Mouse (Mus musculus) intestine, embryonic 14.5 days (tissue): Measurements from ENCODE around the gene Gripap1. TPM values are rescaled to one million over a fixed set of nuclear protein-coding genes. Genes with fewer than 3 reads are reported as not detected.

Experiments used
- ATAC-seq: fragments of 200-750 bp; cut with Nextera tagmentation; replicated peaks from 2 replicates; pipeline ENCODE4 v1.8.0; 2017; ENCODE audit warnings: low read depth, moderate number of reproducible peaks, moderate TSS enrichment, moderate library complexity; ENCODE audit not compliant: low FRiP score, low TSS enrichment
- DNase-seq: peaks from one replicate; pipeline ENCODE4 v3.0.0-alpha.2; 2018; ENCODE audit warnings: low spot score
- H3K27ac ChIP-seq: fragments of 300-500 bp; sonication (generic); 2 replicates; pipeline ENCODE4 v1.5.1; 2014; ENCODE audit warnings: low read depth, mild to moderate bottlenecking, control low read depth
- H3K27me3 ChIP-seq: fragments of 300-500 bp; sonication (generic); replicated peaks from 2 replicates; pipeline ENCODE4 v1.6.1; 2014; ENCODE audit warnings: low read length, control low read depth; ENCODE audit not compliant: control insufficient read depth, insufficient read depth
- H3K36me3 ChIP-seq: fragments of 300-500 bp; sonication (generic); 2 replicates; pipeline ENCODE4 v1.6.1; 2014; ENCODE audit warnings: low read length, control low read depth; ENCODE audit not compliant: control insufficient read depth, insufficient read depth
- H3K4me1 ChIP-seq: fragments of 300-500 bp; sonication (generic); replicated peaks from 2 replicates; pipeline ENCODE4 v1.6.1; 2014; ENCODE audit warnings: low read length, control low read depth, mixed read lengths; ENCODE audit not compliant: control insufficient read depth, insufficient read depth
- H3K4me2 ChIP-seq: fragments of 300-500 bp; sonication (generic); 2 replicates; pipeline ENCODE4 v1.6.1; 2014; ENCODE audit warnings: low read length
- H3K4me3 ChIP-seq: fragments of 300-500 bp; sonication (generic); 2 replicates; pipeline ENCODE4 v1.5.1; 2014; ENCODE audit warnings: low read depth, low read length, control low read depth, mixed read lengths
- H3K9ac ChIP-seq: fragments of 300-500 bp; sonication (generic); 2 replicates; pipeline ENCODE4 v1.6.1; 2014; ENCODE audit warnings: mild to moderate bottlenecking, low read length
- H3K9me3 ChIP-seq: fragments of 300-500 bp; sonication (generic); 2 replicates; pipeline ENCODE4 v1.6.1; 2016; ENCODE audit warnings: low read length, control low read depth; ENCODE audit not compliant: control insufficient read depth
- WGBS: fragments of 180-500 bp; shearing (Covaris S2); extraction: QIAGEN DNeasy Blood & Tissue Kit; methylation state at CpG from one replicate; pipeline ENCODE4 v1.1.7; 2014; 5-methylcytosine and 5-hydroxymethylcytosine counted together
- polyA plus RNA-seq: library from polyadenylated mRNA; unstranded; fragments of >200 nt; fragmentation: Nextera tagmentation; extraction: Ambion mirVana; gene quantifications from 2 replicates; pipeline ENCODE4 v1.2.1, GENCODE M21; 2014

Gripap1 gene
- polyA plus RNA-seq, 1 experiment from 2014 or later, result 31.3 TPM

DNA sequence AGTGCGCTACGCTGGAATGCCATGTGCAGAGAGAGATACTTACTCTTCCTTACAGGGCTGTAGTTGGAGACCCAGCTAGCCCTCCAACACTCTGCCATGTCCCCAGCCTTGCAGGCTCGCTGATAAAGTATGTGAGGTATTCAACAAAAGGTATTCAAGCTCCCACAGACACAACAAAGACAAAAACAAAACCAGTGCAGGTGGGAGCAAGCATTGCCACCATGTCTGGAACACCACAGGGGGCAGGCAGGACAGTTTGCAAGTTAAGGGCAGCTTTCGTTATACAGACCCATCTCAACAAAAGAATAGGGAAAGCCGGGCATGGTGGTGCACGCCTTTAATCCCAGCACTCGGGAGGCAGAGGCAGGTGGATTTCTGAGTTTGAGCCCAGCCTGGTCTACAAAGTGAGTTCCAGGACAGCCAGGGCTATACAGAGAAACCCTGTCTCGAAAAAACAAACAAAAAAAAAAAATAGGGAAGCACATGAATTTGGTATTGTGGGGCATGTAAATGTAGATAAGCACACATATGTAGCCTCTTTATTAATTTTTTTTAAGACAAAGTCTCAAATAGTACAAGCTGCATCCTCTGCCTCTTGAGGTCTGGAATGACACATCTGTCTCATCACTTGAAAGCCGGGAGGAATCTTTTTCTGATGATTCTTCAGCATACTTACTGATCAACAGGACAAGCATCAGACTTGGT is 13.9 kb upstream of the Gripap1 start:
- DNase-seq (no peak), ATAC-seq (no peak)
- Histone ChIP-seq H3K4me3 (no peak overlapping the region), H3K9me3 (no peaks in the 10 kb centered on the region), H3K27me3 (no peaks in the 10 kb centered on the region), H3K36me3 (peaks cover 24% of the 10 kb centered on the region), H3K4me2 (no peak overlapping the region), H3K27ac (no peak overlapping the region), H3K9ac (no peak overlapping the region), H3K4me1 (no peaks in the 10 kb centered on the region)
- 75% methylated on average over 9 of the region's 9 CpGs for WGBS

DNA sequence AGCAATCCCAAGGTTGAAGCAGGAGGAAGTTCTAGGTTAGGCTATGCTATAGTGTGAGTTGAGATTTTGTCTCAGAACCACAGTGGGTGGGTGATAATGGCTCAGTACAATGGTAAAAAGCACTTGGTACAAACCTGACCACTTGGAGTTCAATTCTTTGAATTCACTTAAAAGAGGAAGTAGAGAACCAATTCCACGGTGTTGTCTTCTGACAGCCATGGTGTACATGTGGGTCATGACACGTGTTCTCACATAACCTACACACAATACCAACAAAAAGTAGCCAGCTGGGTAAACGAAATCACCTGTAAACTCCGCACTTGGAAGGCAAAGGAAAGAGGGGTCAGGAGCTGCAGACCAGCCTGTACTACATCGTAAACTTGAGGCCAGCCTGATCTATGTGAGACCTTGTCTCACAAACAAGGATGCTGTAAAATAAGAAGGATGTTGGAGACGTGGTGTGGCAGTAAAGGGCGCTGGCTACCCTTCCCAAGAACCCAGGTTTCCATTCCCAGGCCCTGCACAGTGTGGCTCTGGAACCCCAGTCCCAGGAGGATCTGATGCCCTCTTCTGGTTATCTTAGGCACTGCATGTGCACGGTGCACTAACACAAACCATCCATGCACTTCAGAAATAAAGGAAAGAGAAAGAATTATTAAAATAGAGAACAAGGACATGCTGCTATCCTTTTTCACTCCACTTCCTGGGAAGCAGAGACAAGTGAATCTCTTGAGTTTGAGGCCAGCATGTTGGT is 13.1 kb upstream of the Gripap1 start:
- Histone ChIP-seq H3K4me3 (no peak overlapping the region), H3K27me3 (no peaks in the 10 kb centered on the region), H3K9me3 (no peaks in the 10 kb centered on the region), H3K27ac (no peak overlapping the region), H3K4me2 (no peak overlapping the region), H3K9ac (no peak overlapping the region), H3K36me3 (peaks cover 17% of the 10 kb centered on the region), H3K4me1 (no peaks in the 10 kb centered on the region)
- ATAC-seq (peak; percentile 79; the same call in 1 of the 2 replicates), DNase-seq (peak; percentile 79)
- 48% methylated on average over 8 of the region's 8 CpGs for WGBS

DNA sequence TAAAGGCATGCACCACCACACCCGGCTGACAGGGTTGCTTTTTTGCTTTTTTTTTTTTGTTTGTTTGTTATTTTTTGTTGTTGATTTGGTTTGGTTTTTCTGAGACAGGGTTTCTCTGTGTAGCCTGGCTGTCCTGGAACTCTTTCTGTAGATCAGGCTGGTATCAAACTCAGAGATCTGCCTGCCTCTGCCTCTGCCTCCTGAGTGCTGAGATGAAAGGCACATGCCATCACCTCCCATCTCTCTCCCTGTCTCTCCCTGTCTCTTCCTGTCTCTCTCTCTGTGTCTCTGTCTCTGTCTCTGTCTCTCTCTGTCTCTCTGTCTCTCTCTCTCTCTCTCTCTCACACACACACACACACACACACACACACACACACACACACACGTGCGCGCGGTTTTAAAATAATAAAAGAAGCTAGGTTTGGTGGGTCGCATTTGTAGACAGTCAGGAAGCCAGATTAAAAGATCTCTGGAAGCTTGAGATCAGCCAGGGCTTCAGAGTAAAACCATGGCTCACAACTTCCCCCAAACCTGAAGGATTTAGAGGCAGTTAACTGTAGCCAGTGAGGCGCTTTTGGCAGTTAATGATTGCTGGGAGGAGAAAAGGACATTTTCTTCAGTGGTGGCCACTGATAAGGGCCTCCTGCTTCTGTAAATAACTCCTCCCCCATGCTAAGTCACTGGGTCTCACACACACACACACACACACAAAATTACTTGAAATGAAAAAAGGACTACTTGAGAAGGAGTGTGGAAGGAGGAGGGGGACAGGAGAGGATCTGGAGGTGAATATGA is 10.9 kb upstream of the Gripap1 start:
- 68% methylated on average over 7 of the region's 7 CpGs for WGBS
- no peak overlapping the region for H3K4me3 ChIP-seq
- no peak for ATAC-seq

DNA sequence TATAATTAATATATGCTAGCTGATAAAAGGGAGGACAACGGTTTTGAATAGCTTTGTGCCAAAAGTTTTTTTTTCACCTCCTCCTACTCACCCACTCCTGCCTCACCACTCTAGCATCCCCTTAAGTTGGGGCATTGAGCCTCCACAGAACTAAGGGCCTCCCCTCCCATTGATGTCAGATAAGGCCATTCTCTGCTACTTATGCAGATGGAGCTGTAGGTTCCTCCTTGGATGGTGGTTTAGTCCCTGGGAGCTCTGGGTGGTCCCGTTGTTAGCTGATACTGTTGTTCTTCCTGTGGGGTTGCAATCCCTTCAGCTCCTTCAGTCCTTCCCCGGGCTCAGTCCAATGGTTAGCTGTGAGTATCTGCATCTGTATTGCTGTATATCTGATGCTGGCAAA is 10.3 kb upstream of the Gripap1 start:
- no peak overlapping the region for H3K27ac ChIP-seq
- no peak overlapping the region for H3K4me2 ChIP-seq
- no peaks in the 10 kb centered on the region for H3K9me3 ChIP-seq
- H3K4me1 ChIP-seq, result no peaks in the 10 kb centered on the region
- H3K27me3 ChIP-seq, result no peaks in the 10 kb centered on the region
- DNase-seq (no peak), ATAC-seq (no peak)
- 16% methylated on average over 3 of the region's 3 CpGs for WGBS
- no peak overlapping the region for H3K4me3 ChIP-seq
- no peak overlapping the region for H3K9ac ChIP-seq
- H3K36me3 ChIP-seq, result 0 out of 2 replicates have a peak, but pooled peaks cover 5% of the 10 kb centered on the region

More for the DNA sequence above, 10.9 kb upstream of the Gripap1 start:
- H3K4me2 ChIP-seq, result no peak overlapping the region
- H3K27me3 ChIP-seq, result no peaks in the 10 kb centered on the region
- no peak for DNase-seq
- H3K4me1 ChIP-seq, result no peaks in the 10 kb centered on the region
- no peak overlapping the region for H3K9ac ChIP-seq
- peaks cover 12% of the 10 kb centered on the region; the same call in 1 of the 2 replicates for H3K36me3 ChIP-seq
- no peaks in the 10 kb centered on the region for H3K9me3 ChIP-seq
- no peak overlapping the region for H3K27ac ChIP-seq

DNA sequence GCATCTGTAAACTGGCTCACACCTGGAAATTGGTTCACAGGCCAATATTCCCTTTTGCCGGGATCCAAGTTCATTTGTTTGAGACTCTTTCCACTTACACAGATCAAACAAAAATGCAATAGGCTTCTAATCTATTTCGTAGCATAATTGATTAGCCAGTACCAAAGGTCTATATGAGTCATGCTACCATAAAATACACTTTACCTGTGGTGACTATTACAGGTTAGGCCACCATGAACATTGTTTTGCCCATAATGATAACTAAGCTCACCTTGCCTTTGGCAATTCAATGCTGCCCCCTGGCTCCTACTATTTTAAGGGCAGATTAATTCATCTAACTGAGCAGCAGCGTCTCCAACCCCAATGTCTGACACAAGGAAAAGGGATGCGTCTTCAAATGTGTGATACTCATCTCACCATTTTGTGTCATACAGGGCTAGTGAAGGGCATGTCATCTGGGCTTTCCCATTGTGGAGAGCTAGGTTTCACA is 6.9 kb upstream of the Gripap1 start:
- DNase-seq, result no peak
- WGBS, result 80% methylated on average over 4 of the region's 4 CpGs

DNA sequence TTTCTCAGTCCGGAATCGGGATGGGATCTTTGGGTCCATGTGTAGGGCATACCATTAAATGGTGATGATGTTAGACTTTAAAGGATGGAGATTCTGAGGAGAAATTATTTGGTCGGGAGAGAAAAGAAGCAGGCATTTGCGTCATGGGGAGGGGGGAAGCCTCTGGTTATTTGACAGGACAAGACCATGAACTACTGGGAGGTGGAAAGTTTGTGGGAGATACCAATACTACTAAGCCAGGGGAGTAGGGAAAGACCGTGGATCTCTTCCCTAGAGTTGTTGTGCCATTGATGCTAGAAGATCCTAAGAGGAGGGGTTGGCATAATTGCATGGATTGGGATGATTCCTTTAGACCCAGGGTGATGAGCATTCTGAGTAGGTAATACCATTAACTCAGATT is 744 bp downstream of the Gripap1 start:
- no peaks in the 10 kb centered on the region for H3K36me3 ChIP-seq
- H3K9ac ChIP-seq, result peak overlapping the region; percentile 48
- peak overlapping the region; percentile 54 for H3K4me3 ChIP-seq
- H3K27me3 ChIP-seq, result no peaks in the 10 kb centered on the region
- ATAC-seq (no peak), DNase-seq (no peak)
- peak overlapping the region; percentile 61 for H3K4me2 ChIP-seq
- no peaks in the 10 kb centered on the region for H3K9me3 ChIP-seq
- 19% methylated on average over 5 of the region's 5 CpGs for WGBS
- peaks cover 6% of the 10 kb centered on the region; the same call in 1 of the 2 replicates for H3K4me1 ChIP-seq
- no peak overlapping the region for H3K27ac ChIP-seq

More for the DNA sequence above, 6.9 kb upstream of the Gripap1 start:
- H3K4me1 ChIP-seq, result no peaks in the 10 kb centered on the region
- H3K27ac ChIP-seq, result no peak overlapping the region
- ATAC-seq, result no peak
- no peaks in the 10 kb centered on the region for H3K27me3 ChIP-seq
- H3K4me3 ChIP-seq, result no peak overlapping the region
- no peaks in the 10 kb centered on the region for H3K9me3 ChIP-seq
- H3K9ac ChIP-seq, result no peak overlapping the region
- H3K36me3 ChIP-seq, result no peaks in the 10 kb centered on the region
- H3K4me2 ChIP-seq, result no peak overlapping the region

DNA sequence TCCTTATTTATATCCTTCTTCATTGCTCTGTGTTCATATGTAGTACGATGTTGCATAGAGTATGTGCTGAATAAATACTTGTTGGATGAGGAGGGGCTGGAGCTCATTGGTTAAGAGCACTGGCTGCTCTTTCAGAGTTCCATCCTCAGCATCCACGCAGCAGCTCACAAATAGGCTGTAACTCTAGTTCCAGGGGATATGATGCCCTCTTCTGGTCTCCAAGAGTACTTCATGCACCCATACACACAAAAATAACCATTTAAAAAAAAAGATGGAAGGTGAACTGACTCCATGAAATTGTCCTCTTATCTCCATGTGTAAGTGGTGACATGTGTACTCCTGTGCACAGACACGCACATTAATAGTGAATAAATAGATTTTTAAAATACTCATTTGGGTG is 3.8 kb downstream of the Gripap1 start:
- no peaks in the 10 kb centered on the region for H3K9me3 ChIP-seq
- H3K27ac ChIP-seq, result no peak overlapping the region
- H3K4me1 ChIP-seq, result peaks cover 6% of the 10 kb centered on the region; the same call in 1 of the 2 replicates
- no peak overlapping the region for H3K4me2 ChIP-seq
- no peak overlapping the region for H3K4me3 ChIP-seq
- no peaks in the 10 kb centered on the region for H3K36me3 ChIP-seq
- DNase-seq (no peak), ATAC-seq (no peak)
- H3K9ac ChIP-seq, result no peak overlapping the region
- no peaks in the 10 kb centered on the region for H3K27me3 ChIP-seq
- WGBS, result 46% methylated on average over 3 of the region's 3 CpGs

DNA sequence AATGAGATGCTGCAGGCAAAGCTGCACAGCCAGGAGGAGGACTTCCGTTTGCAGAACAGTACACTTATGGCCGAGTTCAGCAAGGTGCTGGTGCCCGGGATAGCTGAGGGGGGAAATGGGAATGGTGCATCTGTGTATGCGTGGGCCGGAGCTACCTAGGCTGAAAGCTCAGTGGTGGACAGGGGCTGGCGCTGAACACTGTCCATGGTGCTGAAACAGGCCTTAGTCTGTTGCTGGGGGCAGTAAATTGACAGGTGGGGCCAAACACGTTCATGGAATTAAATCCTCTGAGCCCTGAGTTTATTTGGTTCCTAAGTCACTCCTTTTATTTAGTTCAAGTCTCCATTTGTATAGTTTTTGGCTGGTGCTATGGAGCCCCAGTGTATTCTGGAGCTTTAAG is 5.5 kb downstream of the Gripap1 start:
- Histone ChIP-seq H3K27ac (no peak overlapping the region), H3K4me2 (no peak overlapping the region), H3K27me3 (no peaks in the 10 kb centered on the region), H3K36me3 (peaks cover 9% of the 10 kb centered on the region), H3K4me3 (no peak overlapping the region), H3K9me3 (no peaks in the 10 kb centered on the region), H3K4me1 (peaks cover 6% of the 10 kb centered on the region; the same call in 1 of the 2 replicates), H3K9ac (no peak overlapping the region)
- no peak for ATAC-seq
- 23% methylated on average over 7 of the region's 7 CpGs for WGBS
- peak; percentile 66 for DNase-seq
